ENCODE assay signal across 9 mouse cellular contexts in genomic region chr11:70201691-70202090, GRCm38 (mm10). TPM values are rescaled to one million over a fixed set of nuclear protein-coding genes. Genes with fewer than 3 reads are reported as not detected.
DNase-seq lines count a peak whose midpoint lies in the region; ATAC-seq and TF ChIP-seq lines count a peak whose summit lies in the region.
"Had no signal": no experiment of that assay in that cellular context is flagged by ENCODE, and none has a peak within 500 bp of the region (broad histone marks: within the 10 kb centered on the region; RNA-seq: fewer than 3 reads in every experiment).

No protein-coding gene starts in this region.

- peak; percentile 82 for DNase-seq in neural tube, embryonic 10.5 days (ENCODE audit: extremely low spot score, low spot score)
- DNase-seq in c-Kit-positive CD71-positive TER-119-negative erythroid progenitor cells, embryonic 14.5 days (ENCODE audit: low read depth), result peak; percentile 63
- peak; percentile 42 to 75 for DNase-seq in frontal cortex, postnatal 10 days (ENCODE audit: low spot score in 2 of 2)
- peak; percentile 81 to 90 for DNase-seq in kidney, adult 8-10 months
- peak; percentile 54 to 61 (median 54) for DNase-seq in liver, embryonic 14.5 days (ENCODE audit: low read depth in 3 of 3, low spot score in 3 of 3)
- DNase-seq in retina, postnatal 7 days (ENCODE audit: low read depth, low spot score), result peak; percentile 74
- DNase-seq in thymus, postnatal 36 days, result peak; percentile 69 to 79

- H3K9ac ChIP-seq in neural tube, embryonic 15.5 days (replicated peaks), result no peak overlapping the region
- no peak overlapping the region for H3K9ac ChIP-seq in liver, embryonic 14.5 days (replicated peaks)
- H3K9ac ChIP-seq: heart, embryonic 15.5 days had no signal

- H3K27me3 ChIP-seq in neural tube, embryonic 15.5 days (replicated peaks), result no peaks in the 10 kb centered on the region; the same call in 1 of the 2 replicates
- no peaks in the 10 kb centered on the region for H3K27me3 ChIP-seq in liver, embryonic 14.5 days (ENCODE audit: control insufficient read depth, insufficient read depth, low read length)

- H3K27ac ChIP-seq in neural tube, embryonic 15.5 days (replicated peaks), result no peak overlapping the region
- no peak overlapping the region for H3K27ac ChIP-seq in liver, embryonic 14.5 days
- H3K27ac ChIP-seq: heart, embryonic 15.5 days had no signal

- H3K4me2 ChIP-seq in neural tube, embryonic 15.5 days, result no peak overlapping the region
- H3K4me2 ChIP-seq in liver, embryonic 14.5 days (ENCODE audit: low read depth), result no peak overlapping the region
- H3K4me2 ChIP-seq: heart, embryonic 15.5 days had no signal

- 44% methylated on average over 5 of the region's 5 CpGs for WGBS in neural tube, embryonic 15.5 days
- WGBS in liver, embryonic 14.5 days (ENCODE audit: insufficient replicate concordance), result 33% methylated on average over 5 of the region's 5 CpGs

- H3K4me1 ChIP-seq in neural tube, embryonic 15.5 days, result peaks cover 4% of the 10 kb centered on the region; the same call in 1 of the 2 replicates
- H3K4me1 ChIP-seq in liver, embryonic 14.5 days (replicated peaks; ENCODE audit: control insufficient read depth in 2 of 2, insufficient read depth in 2 of 2, low read length in 1 of 2), result no peaks in the 10 kb centered on the region
- H3K4me1 ChIP-seq: heart, embryonic 15.5 days had no signal

- no peak overlapping the region for H3K4me3 ChIP-seq in neural tube, embryonic 15.5 days (replicated peaks)
- H3K4me3 ChIP-seq in liver, embryonic 14.5 days (ENCODE audit: insufficient read depth in 1 of 2, low read depth in 2 of 2, low read length in 2 of 2), result no peak overlapping the region
- H3K4me3 ChIP-seq: heart, embryonic 15.5 days had no signal

- H3K36me3 ChIP-seq in neural tube, embryonic 15.5 days, result no peaks in the 10 kb centered on the region
- no peaks in the 10 kb centered on the region for H3K36me3 ChIP-seq in liver, embryonic 14.5 days (replicated peaks; ENCODE audit: control insufficient read depth, insufficient read depth, low read depth)
- H3K36me3 ChIP-seq: heart, embryonic 15.5 days had no signal

- no peak for ATAC-seq in neural tube, embryonic 15.5 days (ENCODE audit: low FRiP score)
- no peak for ATAC-seq in liver, embryonic 14.5 days (ENCODE audit: insufficient read depth)

- TF ChIP-seq EP300 in liver, embryonic 14.5 days (IDR thresholded peaks at IDR 0.05; ENCODE audit: low read depth), result no peak

- TF ChIP-seq CTCF in liver, embryonic 14.5 days (IDR thresholded peaks at IDR 0.05; ENCODE audit: low read depth), result peak; percentile 95

- no peaks in the 10 kb centered on the region for H3K9me3 ChIP-seq in neural tube, embryonic 15.5 days (replicated peaks)
- no peaks in the 10 kb centered on the region for H3K9me3 ChIP-seq in liver, embryonic 14.5 days (ENCODE audit: control insufficient read depth, low read length)
- H3K9me3 ChIP-seq: heart, embryonic 15.5 days had no signal

RNA-seq across cellular contexts. Expression of gene Slc16a11, which starts 10.9 kb away (rescaled TPM):
- 6.3 and 7.3 TPM in 2 replicates for polyA plus RNA-seq in neural tube, embryonic 15.5 days (2015; fragmentation: Nextera tagmentation; extraction: Ambion mirVana)
- polyA plus RNA-seq in liver, embryonic 14.5 days (2012; rRNA removed), result 0.52 and 0.79 TPM in 2 replicates
- 0.47 TPM in 2 replicates for polyA plus RNA-seq in liver, embryonic 14.5 days (2014; fragmentation: Nextera tagmentation; extraction: Ambion mirVana)

RNA-seq across cellular contexts. Expression of gene Slc16a13, which starts 19.2 kb away (rescaled TPM):
- 12.4 and 14.3 TPM in 2 replicates for polyA plus RNA-seq in neural tube, embryonic 15.5 days (2015; fragmentation: Nextera tagmentation; extraction: Ambion mirVana)
- polyA plus RNA-seq in liver, embryonic 14.5 days (2012; rRNA removed), result 2.9 and 3.2 TPM in 2 replicates
- polyA plus RNA-seq in liver, embryonic 14.5 days (2014; fragmentation: Nextera tagmentation; extraction: Ambion mirVana), result 3.8 and 4.4 TPM in 2 replicates

RNA-seq across cellular contexts. Expression of gene Bcl6b, which starts 27.9 kb away (rescaled TPM):
- polyA plus RNA-seq in neural tube, embryonic 15.5 days (2015; fragmentation: Nextera tagmentation; extraction: Ambion mirVana), result 5.2 and 6.6 TPM in 2 replicates
- polyA plus RNA-seq in liver, embryonic 14.5 days (2012; rRNA removed), result 1.0 TPM in 2 replicates
- polyA plus RNA-seq in liver, embryonic 14.5 days (2014; fragmentation: Nextera tagmentation; extraction: Ambion mirVana), result 1.0 and 2.5 TPM in 2 replicates

RNA-seq across cellular contexts. Expression of gene 0610010K14Rik, which starts 36.0 kb away (rescaled TPM):
- polyA plus RNA-seq in neural tube, embryonic 15.5 days (2015; fragmentation: Nextera tagmentation; extraction: Ambion mirVana), result 153 and 167 TPM in 2 replicates
- polyA plus RNA-seq in liver, embryonic 14.5 days (2012; rRNA removed), result 53.3 and 56.1 TPM in 2 replicates
- 78.4 and 79.8 TPM in 2 replicates for polyA plus RNA-seq in liver, embryonic 14.5 days (2014; fragmentation: Nextera tagmentation; extraction: Ambion mirVana)

RNA-seq across cellular contexts. Expression of gene Gm21988, which starts 37.9 kb away (rescaled TPM):
- 13.1 and 16.0 TPM in 2 replicates for polyA plus RNA-seq in neural tube, embryonic 15.5 days (2015; fragmentation: Nextera tagmentation; extraction: Ambion mirVana)
- 4.5 and 4.8 TPM in 2 replicates for polyA plus RNA-seq in liver, embryonic 14.5 days (2012; rRNA removed)
- 4.2 and 4.4 TPM in 2 replicates for polyA plus RNA-seq in liver, embryonic 14.5 days (2014; fragmentation: Nextera tagmentation; extraction: Ambion mirVana)
